Mouse (Mus musculus) erythroblast, adult 5-6 weeks (primary cell): ENCODE results near the gene Zfp385a. TPM values are rescaled to one million over a fixed set of nuclear protein-coding genes. Genes with fewer than 3 reads are reported as not detected.

Experiments used
- ATAC-seq: replicated peaks from 2 replicates; pipeline ENCODE4 v1.8.0; 2016; ENCODE audit warnings: moderate number of reproducible peaks, mild to moderate bottlenecking, moderate TSS enrichment, inconsistent platforms; ENCODE audit not compliant: poor library complexity, low FRiP score, severe bottlenecking
- total RNA-seq, 2 experiments: library from RNA; stranded (forward) in 1 of 2; stranded (reverse) in 1 of 2; fragments of 150-400 nt in 1 of 2; fragments of 200-764, 138-1000 nt in 1 of 2; gene quantifications; 2 replicates each; pipeline versions ENCODE4 v1.2.3 to v1.2.4; 2015 to 2017; ENCODE audit warnings: low replicate concordance in 2 of 2

Gene Zfp385a
- total RNA-seq, 2 experiments from 2014 or later = 0.68 to 5.6 TPM

GRCm38 (mm10) chr15:103315011-103315502 lies 24.8 kb downstream of the Zfp385a start:
- peak; percentile 55 for ATAC-seq

- ATAC-seq = no peak
Observed at GRCm38 (mm10) chr15:103314181-103314580, 25.7 kb downstream of the Zfp385a start.

GRCm38 (mm10) chr15:103313495-103314095 lies 26.3 kb downstream of the Zfp385a start:
- peak; percentile 58 for ATAC-seq

- ATAC-seq = no peak
Observed at GRCm38 (mm10) chr15:103310365-103310910, 29.5 kb downstream of the Zfp385a start, which contains the start of gene Gpr84. Gpr84 (minus strand) TSS chr15:103310612.

- ATAC-seq = no peak
Observed at GRCm38 (mm10) chr15:103308876-103309580, 30.9 kb downstream of the Zfp385a start.

- ATAC-seq = no peak
Observed at GRCm38 (mm10) chr15:103308056-103308875, 31.6 kb downstream of the Zfp385a start.

- peak; percentile 81 for ATAC-seq
Observed at GRCm38 (mm10) chr15:103307125-103307524, 32.8 kb downstream of the Zfp385a start.

- ATAC-seq = no peak
Observed at GRCm38 (mm10) chr15:103305792-103306645, 33.9 kb downstream of the Zfp385a start.

GRCm38 (mm10) chr15:103305070-103305678 lies 34.7 kb downstream of the Zfp385a start:
- ATAC-seq = peak; percentile 60

- no peak for ATAC-seq
Observed at GRCm38 (mm10) chr15:103304616-103304969, 35.3 kb downstream of the Zfp385a start.

GRCm38 (mm10) chr15:103303916-103304615 lies 35.8 kb downstream of the Zfp385a start:
- no peak for ATAC-seq

GRCm38 (mm10) chr15:103302341-103303021 lies 37.4 kb downstream of the Zfp385a start:
- no peak for ATAC-seq

GRCm38 (mm10) chr15:103301547-103302340 lies 38.1 kb downstream of the Zfp385a start:
- ATAC-seq = no peak

- no peak for ATAC-seq
Observed at GRCm38 (mm10) chr15:103301046-103301445, 38.8 kb downstream of the Zfp385a start.

GRCm38 (mm10) chr15:103300560-103300959 lies 39.3 kb downstream of the Zfp385a start:
- ATAC-seq = no peak

GRCm38 (mm10) chr15:103300067-103300471 lies 39.8 kb downstream of the Zfp385a start:
- ATAC-seq = no peak

- ATAC-seq = no peak
Observed at GRCm38 (mm10) chr15:103299644-103300043, 40.2 kb downstream of the Zfp385a start.
